Mouse (Mus musculus) heart, postnatal 36 days (tissue): ENCODE data around the gene Ppp4r4. TPM values are rescaled to one million over a fixed set of nuclear protein-coding genes. Genes with fewer than 3 reads are reported as not detected.
"Not testable (repeated sequence)": the region's sequence is repeated elsewhere in the genome, so short reads cannot be mapped to it uniquely, and the experiment has no call there.

Experiments
- DNase-seq, 2 experiments: peaks; one replicate each; pipeline ENCODE4 v3.0.0; 2021 to 2022
- intact Hi-C: fragments of 180-260 bp; cut with DNase I; formaldehyde crosslinking; loops from one replicate; pipeline ENCODE4 v1.15.1; 2025
- total RNA-seq, 2 experiments: library from RNA; stranded (reverse); gene quantifications; 2 replicates each; pipeline ENCODE4 v1.2.3; 2021

Ppp4r4 gene
- total RNA-seq, 2 experiments from 2014 or later = 0.33 to 0.53 TPM

DNA sequence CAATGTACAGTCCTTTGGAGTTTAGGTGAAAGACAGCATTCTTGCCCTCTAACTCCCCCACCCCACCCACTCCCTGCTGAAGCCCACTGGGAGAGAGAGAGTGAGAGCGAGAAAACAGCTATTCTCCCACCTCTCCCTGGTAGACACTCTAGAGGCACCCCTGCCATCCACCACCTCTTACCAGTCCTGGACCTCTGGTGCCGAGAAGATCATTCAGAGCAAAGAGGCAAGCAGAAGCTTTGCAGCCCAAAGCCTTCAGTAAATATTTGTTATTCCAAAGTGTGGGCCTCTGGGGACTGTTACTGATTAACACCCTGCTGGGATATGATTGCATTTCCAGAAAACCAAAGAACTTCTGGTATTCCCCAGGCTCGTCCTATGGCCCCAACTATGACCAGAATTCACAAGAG is 99.1 kb downstream of the Ppp4r4 start, which contains the start of gene Serpina10:
Gene Serpina10 (minus strand): TSS at position 242 of the 410 bp plus-strand sequence.
- intact Hi-C loops = no loop called here
- DNase-seq = no peak

DNA sequence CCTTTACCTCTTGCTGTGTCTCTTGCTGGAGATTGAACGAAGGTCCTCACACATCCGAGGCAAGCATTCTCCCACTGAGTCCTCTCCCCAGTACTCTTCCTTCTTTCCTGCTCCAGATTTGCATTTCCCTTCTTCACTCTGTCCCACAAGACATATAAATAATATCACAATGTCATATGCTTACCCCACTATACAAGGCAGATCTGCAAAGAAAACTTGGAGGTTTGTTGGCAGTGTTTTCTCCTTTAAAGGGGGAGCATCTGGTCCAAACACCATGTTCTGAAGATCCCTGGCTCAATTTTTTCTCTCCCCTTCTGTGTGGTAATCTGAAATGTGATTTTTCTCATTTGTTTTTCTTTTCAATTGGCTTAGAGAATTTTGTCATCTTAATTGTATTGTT is 102.3 kb downstream of the Ppp4r4 start:
- intact Hi-C loops = no loop called here
- DNase-seq = no peak

DNA sequence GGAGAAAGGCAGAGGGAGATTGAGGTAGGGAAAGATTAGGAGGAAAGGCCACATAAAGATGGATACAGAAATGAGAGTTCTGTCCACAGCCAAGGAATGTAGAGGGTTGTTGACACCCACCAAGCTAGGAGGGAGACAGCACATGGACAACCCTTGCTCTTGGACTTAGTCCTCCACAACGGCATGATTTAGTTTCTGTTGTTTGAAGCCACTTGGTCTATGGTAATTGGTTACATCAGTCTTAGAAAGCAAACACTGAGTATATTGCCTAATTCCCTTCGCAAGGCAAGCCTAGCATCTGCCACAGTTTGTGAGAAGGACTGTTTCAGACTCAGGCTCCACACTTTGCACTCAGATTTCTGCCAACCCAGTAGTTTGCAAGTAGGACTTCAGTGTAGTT is 103.8 kb downstream of the Ppp4r4 start:
- intact Hi-C loops = no loop called here
- DNase-seq = no peak

DNA sequence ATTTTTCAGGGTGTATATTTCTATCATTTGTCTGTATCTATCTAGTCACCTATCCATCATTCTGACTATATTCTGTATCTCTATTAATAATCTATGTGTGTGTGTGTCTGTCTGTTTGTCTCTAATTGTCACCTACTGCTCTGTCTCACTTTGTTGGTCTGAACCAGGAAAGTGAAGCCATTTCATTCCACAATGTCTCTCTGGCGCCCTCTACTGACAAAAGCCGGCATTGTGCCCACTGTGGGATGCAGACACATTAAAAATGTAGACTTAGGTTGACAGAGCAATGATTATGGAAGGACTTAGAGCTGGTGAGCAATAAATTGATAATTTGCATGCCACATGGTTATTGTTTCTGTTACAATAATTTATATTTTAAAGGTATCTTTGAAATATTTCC is 111.3 kb downstream of the Ppp4r4 start:
- intact Hi-C loops = loop anchor here (1.0 kb wide), 1 partner anchor 99 kb away; no protein-coding TSS in a partner anchor
- DNase-seq = peak; percentile 63 to 83

DNA sequence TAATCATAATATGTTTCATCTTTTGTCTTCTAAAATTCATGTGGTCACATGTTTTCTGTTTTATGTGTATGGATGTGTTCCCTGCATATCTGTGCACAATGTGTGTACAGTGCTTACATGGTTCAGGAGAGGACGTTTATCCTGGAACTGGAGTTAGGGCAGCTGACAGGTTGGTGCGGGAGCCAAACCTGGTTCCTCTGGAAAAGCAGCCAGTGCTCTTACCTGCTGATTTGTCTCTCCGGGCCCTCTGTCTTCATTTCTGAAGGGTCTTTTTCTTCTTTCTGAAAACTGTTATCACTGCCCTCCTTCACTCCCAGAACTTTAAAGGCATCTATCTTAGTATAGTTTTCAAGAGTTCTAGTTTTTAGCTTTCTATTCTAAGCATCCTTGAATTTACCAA is 111.7 kb downstream of the Ppp4r4 start:
- intact Hi-C loops = loop anchor here (1.0 kb wide), 1 partner anchor 100 kb away; no protein-coding TSS in a partner anchor
- DNase-seq = no peak

DNA sequence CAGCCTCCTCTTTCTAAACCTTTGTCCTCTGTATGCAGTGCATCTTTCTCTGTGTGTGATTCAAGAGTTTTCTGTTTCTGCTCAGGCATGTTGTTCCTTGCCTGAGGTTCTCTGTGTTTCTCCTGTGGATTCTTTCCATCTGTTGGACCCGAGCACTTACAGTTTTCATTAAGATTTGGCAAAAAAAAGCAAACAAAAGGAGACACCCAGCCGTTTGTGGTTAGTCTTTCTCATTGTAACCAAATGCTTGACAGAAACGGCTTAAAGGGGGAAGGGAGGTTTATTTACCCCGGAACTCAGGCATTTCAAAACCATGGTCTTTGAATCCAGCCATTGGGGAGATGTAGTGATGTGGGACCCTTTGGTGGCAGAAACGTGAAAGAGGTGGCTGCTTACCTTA is 112.5 kb downstream of the Ppp4r4 start:
- intact Hi-C loops = no loop called here
- no peak for DNase-seq

DNA sequence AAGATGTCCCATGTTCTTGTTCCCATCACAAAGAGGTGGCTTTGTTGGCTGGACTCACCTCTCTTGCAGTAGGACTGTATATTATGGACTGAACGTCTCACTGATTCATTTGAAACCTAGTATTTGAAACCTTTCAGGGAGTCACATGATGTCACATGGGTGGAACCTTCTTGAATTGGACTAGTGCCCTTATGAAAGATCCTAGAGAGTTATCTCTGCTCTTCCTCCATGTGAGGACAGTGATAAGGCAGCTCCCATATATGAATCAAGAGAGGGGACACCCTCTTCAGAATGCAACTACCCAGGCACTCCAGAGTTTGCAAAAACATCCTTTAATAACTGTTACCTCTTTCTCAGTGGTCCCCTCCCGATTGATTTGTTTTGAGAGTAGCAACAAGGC is 114.2 kb downstream of the Ppp4r4 start:
- intact Hi-C loops = no loop called here
- DNase-seq = no peak

DNA sequence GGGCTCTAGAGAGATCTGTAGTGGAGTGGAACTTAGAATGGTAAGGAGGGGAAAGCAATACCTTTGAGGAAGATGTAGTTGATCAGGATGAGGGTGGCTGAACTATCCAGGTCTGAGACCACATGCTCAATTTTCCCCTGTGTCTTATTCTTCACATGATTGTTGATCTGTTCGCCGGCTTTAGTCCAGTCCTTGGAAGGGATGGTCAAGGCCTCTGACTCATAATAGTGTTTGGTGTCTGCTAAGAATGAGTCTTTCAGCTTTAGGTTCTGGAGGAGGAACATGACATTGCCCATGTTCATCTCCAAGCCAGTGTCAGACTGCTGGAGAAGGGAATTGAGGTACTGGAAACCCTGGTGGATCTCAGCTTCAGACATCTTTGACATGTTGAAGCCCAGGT is 121.8 kb downstream of the Ppp4r4 start:
- intact Hi-C loops = no loop called here
- DNase-seq = no peak

DNA sequence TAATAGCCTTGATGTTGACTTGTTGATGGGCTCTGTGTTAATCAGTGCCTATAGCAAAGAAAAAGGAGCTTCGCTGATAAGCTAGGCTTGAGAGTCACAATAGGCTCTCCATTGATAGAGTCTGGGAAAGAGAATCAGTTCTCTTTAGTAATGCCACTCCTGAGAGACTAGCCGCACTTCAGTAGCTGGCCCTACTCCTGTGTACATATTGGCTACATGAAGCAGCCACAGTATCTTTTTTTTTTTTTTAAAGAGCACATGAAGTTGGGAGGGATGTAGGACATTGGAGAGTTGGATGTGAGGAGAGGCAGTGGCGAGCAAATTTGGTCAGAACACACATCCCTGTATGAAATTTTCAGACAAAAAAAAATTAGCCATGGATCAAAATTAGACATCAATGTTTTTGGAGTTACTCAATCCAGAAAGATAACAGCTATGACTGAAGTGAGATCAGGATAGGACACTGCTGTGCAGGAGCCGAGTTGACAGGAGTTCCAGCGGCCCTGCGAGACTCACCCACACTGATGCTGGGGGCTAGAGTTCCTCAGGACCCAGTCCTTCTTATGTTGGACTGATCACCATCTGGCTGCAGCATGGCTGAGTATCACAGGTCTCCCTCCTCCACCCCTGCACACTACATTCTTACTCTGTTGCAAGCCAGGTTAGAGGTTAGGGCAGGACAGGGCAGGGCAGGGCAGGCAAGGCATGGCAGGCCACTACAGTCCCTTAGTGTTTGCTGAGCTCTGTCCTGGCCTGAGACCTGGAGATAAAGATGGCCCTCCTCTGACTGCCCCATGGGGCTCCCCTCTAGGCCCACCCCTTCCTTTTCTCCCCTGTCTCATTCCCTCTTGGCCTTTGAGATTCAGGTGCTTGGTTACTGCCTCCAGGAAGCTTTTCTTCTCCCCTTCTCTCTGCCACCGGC is 123.3 kb downstream of the Ppp4r4 start:
- intact Hi-C loops = no loop called here
- DNase-seq = no peak

DNA sequence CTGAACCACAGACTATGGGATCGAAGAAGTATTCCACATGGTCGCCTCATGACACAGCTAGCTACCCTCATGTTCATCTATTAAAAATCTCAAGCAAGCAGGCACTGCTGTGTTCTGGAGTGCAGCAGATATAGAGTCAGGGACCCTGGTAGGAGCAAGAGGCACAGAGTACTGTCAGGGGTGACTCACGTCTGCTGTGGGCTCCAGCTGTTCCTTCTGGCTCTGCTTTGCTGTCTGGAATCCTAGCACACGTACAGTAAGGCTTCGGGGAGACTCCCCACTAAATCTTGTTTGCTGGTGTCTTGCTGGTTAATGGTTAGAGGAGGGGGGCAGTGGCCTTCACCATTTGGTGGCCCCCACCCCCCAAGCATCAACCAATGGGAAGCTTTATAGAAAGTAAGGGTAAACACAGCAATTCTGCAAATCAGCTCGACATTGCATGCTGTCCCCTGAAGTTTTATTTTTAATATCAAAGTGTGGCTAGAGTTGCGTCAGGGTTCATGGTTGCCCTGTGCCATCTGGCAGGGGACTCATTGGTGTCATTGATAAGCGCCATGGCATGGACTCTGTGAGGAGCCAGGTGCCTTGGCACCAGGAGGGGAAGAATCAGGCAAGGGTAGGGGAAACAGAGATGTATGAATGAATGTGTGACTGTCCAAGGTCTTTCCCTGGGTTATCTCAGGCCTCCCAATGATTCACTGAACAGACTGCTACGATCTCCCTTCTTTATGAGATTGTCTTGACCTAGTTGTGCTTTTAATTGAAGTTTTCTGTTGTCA is 125.0 kb downstream of the Ppp4r4 start, which contains the start of gene Serpina6:
Gene Serpina6 (minus strand): TSS at position 365 of the 779 bp plus-strand sequence.
- DNase-seq = no peak
- intact Hi-C loops = no loop called here

DNA sequence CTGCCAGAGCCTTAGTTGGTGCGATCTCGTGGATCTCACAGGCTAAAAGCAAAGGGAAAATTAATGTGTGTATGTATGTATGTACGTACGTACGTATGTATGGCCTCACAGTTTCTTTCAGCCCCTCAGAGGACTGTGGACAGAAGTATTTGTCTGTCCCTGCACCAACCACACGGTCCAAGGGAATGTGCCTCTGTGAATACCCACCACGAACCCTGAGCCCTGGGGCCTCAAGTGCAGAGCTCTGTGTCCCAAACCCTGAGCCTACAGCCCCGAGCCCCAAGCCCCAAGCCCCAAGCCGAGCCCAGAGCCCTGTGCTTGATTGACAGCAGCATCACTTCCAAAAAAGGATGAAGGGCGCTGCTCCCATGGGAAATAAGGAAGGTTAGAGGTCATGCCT is 125.9 kb downstream of the Ppp4r4 start:
- DNase-seq = no peak
- intact Hi-C loops = no loop called here

DNA sequence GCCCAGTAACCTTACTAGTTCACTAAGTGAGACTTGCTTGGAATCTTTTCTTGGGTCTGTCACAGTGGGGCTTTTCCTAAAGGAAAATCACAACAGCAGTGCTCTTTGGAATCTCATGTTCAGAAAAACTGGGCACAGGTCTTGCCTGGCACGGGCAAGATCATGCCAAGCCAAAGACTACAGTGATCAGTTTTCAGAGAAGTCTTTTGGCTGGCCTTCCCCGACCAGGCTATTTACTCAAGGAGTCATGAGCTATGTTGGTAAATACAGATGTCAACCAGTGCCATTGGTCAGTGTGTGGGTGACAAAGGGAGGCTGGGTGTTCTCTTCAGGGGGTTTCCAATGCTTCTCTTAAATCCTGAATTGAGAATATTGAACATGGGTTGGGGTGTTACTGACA is 127.1 kb downstream of the Ppp4r4 start:
- intact Hi-C loops = no loop called here
- no peak for DNase-seq

DNA sequence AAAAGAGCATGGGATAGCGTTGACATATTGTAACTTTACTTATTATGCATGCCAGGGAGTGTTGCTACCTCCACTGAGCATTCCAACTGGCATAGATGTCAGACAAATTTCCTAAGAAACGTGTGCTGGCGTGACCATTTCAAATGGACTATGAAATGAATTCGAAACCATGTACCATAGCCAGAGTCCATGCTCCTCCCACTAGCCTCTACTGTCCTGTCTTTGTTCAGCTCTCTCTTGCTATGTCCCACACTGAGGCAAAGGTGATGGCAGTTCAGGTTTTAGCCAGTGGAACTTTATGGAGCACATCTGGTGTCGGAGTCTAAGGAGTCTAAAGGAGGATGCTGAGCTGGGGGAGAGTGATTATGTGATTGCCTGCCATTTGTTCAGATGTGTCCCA is 128.0 kb downstream of the Ppp4r4 start:
- intact Hi-C loops = no loop called here
- DNase-seq = no peak

DNA sequence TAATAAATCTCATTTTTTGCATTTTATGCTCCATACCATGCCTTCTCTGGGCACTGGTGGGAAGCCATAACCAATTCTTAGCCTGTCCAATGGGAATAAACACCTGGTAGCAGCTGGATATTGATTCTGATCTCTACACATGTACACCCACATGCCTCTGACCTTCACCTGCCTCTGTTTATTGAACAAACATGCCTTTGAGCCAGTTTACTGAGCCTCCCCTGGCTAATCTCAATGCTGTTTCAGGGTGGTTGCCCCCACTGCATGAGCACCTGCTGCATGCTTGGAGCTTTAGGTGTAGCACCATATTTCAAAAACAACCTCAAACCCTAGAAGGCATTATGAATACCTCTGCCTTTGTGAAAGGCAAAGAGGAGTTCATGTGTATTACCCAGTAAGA is 130.0 kb downstream of the Ppp4r4 start:
- intact Hi-C loops, DNase-seq: not testable (repeated sequence)

Other genes starting within 250 kb of the Ppp4r4 start
- not detected for gene Fam181a, start 221.3 kb upstream of the Ppp4r4 start, total RNA-seq
- 100 to 1,000 TPM; 370 to 512 TPM for gene Asb2, start 176.3 kb upstream of the Ppp4r4 start, total RNA-seq
- gene Otub2, start 143.6 kb upstream of the Ppp4r4 start, total RNA-seq = 1 to 10 TPM; 2.6 to 4.5 TPM
- 1 to 10 TPM; 1.3 to 1.4 TPM for gene 9330161L09Rik, start 124.5 kb upstream of the Ppp4r4 start, total RNA-seq
- gene Ddx24, start 106.5 kb upstream of the Ppp4r4 start, total RNA-seq = 10 to 100 TPM; 81.2 to 82.6 TPM
- gene Ifi27, start 98.1 kb upstream of the Ppp4r4 start, total RNA-seq = 10 to 100 TPM; 64.1 to 65.7 TPM
- gene Ifi27l2a, start 88.6 kb upstream of the Ppp4r4 start, total RNA-seq = 10 to 100 TPM; 43.8 to 98.9 TPM
- not detected for gene Ifi27l2b, start 75.1 kb upstream of the Ppp4r4 start, total RNA-seq
- gene Serpina10, start 99.2 kb downstream of the Ppp4r4 start, total RNA-seq = not detected
- not detected for gene Serpina6, start 124.9 kb downstream of the Ppp4r4 start, total RNA-seq
- not detected for gene Serpina16, start 143.9 kb downstream of the Ppp4r4 start, total RNA-seq
- gene Serpina1f, start 163.2 kb downstream of the Ppp4r4 start, total RNA-seq = not detected
- not detected for gene Serpina1d, start 241.3 kb downstream of the Ppp4r4 start, total RNA-seq